Mouse (Mus musculus): ENCODE measurements around the gene Inpp4a.

Inpp4a gene

GRCm38 (mm10) chr1:37318558-37318957 lies 18.9 kb downstream of the Inpp4a start:
- DNase-seq (ENCODE audit: extremely low spot score, low read depth, low spot score), result no peak

- no peak for DNase-seq (ENCODE audit: extremely low spot score, low read depth, low spot score)
Measured at GRCm38 (mm10) chr1:37322690-37323089, 23.0 kb downstream of the Inpp4a start.

- no peak for DNase-seq (ENCODE audit: extremely low spot score, low read depth, low spot score)
Measured at GRCm38 (mm10) chr1:37323208-37323607, 23.5 kb downstream of the Inpp4a start.

- no peak for DNase-seq (ENCODE audit: extremely low spot score, low read depth, low spot score)
Measured at GRCm38 (mm10) chr1:37324569-37324968, 24.9 kb downstream of the Inpp4a start.

- no peak for DNase-seq (ENCODE audit: extremely low spot score, low read depth, low spot score)
Measured at GRCm38 (mm10) chr1:37327311-37327710, 27.6 kb downstream of the Inpp4a start.

- no peak for DNase-seq (ENCODE audit: extremely low spot score, low read depth, low spot score)
Measured at GRCm38 (mm10) chr1:37329132-37329531, 29.5 kb downstream of the Inpp4a start.

- DNase-seq (ENCODE audit: extremely low spot score, low read depth, low spot score), result no peak
Measured at GRCm38 (mm10) chr1:37329831-37330230, 30.2 kb downstream of the Inpp4a start.

GRCm38 (mm10) chr1:37332756-37333155 lies 33.1 kb downstream of the Inpp4a start:
- DNase-seq (ENCODE audit: extremely low spot score, low read depth, low spot score), result no peak

GRCm38 (mm10) chr1:37333741-37334440 lies 34.2 kb downstream of the Inpp4a start:
- DNase-seq (ENCODE audit: extremely low spot score, low read depth, low spot score), result no peak

GRCm38 (mm10) chr1:37336022-37336421 lies 36.4 kb downstream of the Inpp4a start:
- DNase-seq (ENCODE audit: extremely low spot score, low read depth, low spot score), result no peak

GRCm38 (mm10) chr1:37336794-37337193 lies 37.1 kb downstream of the Inpp4a start:
- no peak for DNase-seq (ENCODE audit: extremely low spot score, low read depth, low spot score)

- no peak for DNase-seq (ENCODE audit: extremely low spot score, low read depth, low spot score)
Measured at GRCm38 (mm10) chr1:37337273-37337672, 37.6 kb downstream of the Inpp4a start.

- no peak for DNase-seq (ENCODE audit: extremely low spot score, low read depth, low spot score)
Measured at GRCm38 (mm10) chr1:37339144-37339543, 39.5 kb downstream of the Inpp4a start.

GRCm38 (mm10) chr1:37341347-37341746 lies 41.7 kb downstream of the Inpp4a start:
- DNase-seq (ENCODE audit: extremely low spot score, low read depth, low spot score), result no peak

GRCm38 (mm10) chr1:37341914-37342313 lies 42.2 kb downstream of the Inpp4a start:
- no peak for DNase-seq (ENCODE audit: extremely low spot score, low read depth, low spot score)

- no peak for DNase-seq (ENCODE audit: extremely low spot score, low read depth, low spot score)
Measured at GRCm38 (mm10) chr1:37342524-37342923, 42.9 kb downstream of the Inpp4a start.

GRCm38 (mm10) chr1:37343265-37343664 lies 43.6 kb downstream of the Inpp4a start:
- DNase-seq (ENCODE audit: extremely low spot score, low read depth, low spot score), result no peak

GRCm38 (mm10) chr1:37344223-37344916 lies 44.7 kb downstream of the Inpp4a start:
- no peak for DNase-seq (ENCODE audit: extremely low spot score, low read depth, low spot score)

GRCm38 (mm10) chr1:37347361-37348080 lies 47.9 kb downstream of the Inpp4a start:
- no peak for DNase-seq (ENCODE audit: extremely low spot score, low read depth, low spot score)

GRCm38 (mm10) chr1:37350886-37351651 lies 51.4 kb downstream of the Inpp4a start:
- no peak for DNase-seq (ENCODE audit: extremely low spot score, low read depth, low spot score)

GRCm38 (mm10) chr1:37351961-37352360 lies 52.3 kb downstream of the Inpp4a start:
- DNase-seq (ENCODE audit: extremely low spot score, low read depth, low spot score), result no peak

Measured in hindlimb bud, embryonic 11.5 days (tissue).